8 mouse cellular contexts compared by ENCODE assay signal in the genomic region with DNA sequence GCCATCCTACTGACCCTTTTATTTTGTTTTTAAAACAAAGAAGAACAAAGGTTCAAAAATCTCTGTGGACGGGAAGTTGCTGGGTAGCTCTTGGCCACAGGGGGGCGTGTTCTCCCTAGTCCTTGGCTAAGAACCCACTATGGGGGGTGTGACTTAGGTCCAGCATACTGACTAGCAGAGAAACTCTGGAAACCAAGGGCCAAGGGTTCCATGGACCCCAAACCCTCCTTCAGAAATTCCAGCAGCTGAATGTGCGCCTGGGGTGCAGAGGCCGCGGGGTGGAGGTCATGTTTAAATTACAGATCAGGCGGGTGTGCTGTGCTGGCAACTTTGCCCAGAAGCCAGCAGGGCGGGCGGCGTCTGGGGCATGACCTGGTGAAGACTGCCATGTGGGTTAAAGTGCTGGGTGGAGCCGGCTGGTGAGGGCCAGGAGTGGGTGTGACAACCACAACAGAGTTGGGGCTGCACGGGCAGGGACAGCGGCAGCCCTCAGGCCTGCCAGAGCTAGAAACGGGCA. TPM values are rescaled to one million over a fixed set of nuclear protein-coding genes. Genes with fewer than 3 reads are reported as not detected.
A peak's percentile ranks its signal among the peaks of the same experiment; 100 is the strongest.
DNase-seq lines count a peak whose midpoint lies in the region; ATAC-seq and TF ChIP-seq lines count a peak whose summit lies in the region.
"Had no signal": no experiment of that assay in that cellular context is flagged by ENCODE, and none has a peak within 500 bp of the region (broad histone marks: within the 10 kb centered on the region; RNA-seq: fewer than 3 reads in every experiment).

No protein-coding gene starts in this region.

- 52% methylated on average over 13 of the region's 13 CpGs for WGBS in neural tube, embryonic 15.5 days
- 25% methylated on average over 13 of the region's 13 CpGs for WGBS in lung, postnatal 0 days
- WGBS in stomach, embryonic 16.5 days: 35% methylated on average over 13 of the region's 13 CpGs

- H3K27me3 ChIP-seq in neural tube, embryonic 15.5 days (replicated peaks): no peaks in the 10 kb centered on the region
- no peaks in the 10 kb centered on the region for H3K27me3 ChIP-seq in lung, postnatal 0 days (replicated peaks; ENCODE audit: insufficient read depth, low read length)
- H3K27me3 ChIP-seq in stomach, embryonic 16.5 days (ENCODE audit: control insufficient read depth, insufficient read depth, low read length): no peaks in the 10 kb centered on the region
- H3K27me3 ChIP-seq: hindbrain, embryonic 15.5 days had no signal

- TF ChIP-seq CTCF in lung, postnatal 0 days (IDR thresholded peaks at IDR 0.05): peak; percentile 74

- H3K36me3 ChIP-seq in neural tube, embryonic 15.5 days: no peaks in the 10 kb centered on the region
- H3K36me3 ChIP-seq in lung, postnatal 0 days (ENCODE audit: insufficient read depth, low read length): no peaks in the 10 kb centered on the region
- H3K36me3 ChIP-seq in stomach, embryonic 16.5 days (ENCODE audit: control insufficient read depth, insufficient read depth, low read length): no peaks in the 10 kb centered on the region
- H3K36me3 ChIP-seq: hindbrain, embryonic 15.5 days had no signal

- no peak overlapping the region for H3K27ac ChIP-seq in neural tube, embryonic 15.5 days (replicated peaks)
- no peak overlapping the region for H3K27ac ChIP-seq in lung, postnatal 0 days (ENCODE audit: low read length)
- peak overlapping the region; percentile 10; the same call in 1 of the 2 replicates for H3K27ac ChIP-seq in stomach, embryonic 16.5 days (ENCODE audit: low read length)
- H3K27ac ChIP-seq: hindbrain, embryonic 15.5 days had no signal

- no peaks in the 10 kb centered on the region for H3K9me3 ChIP-seq in neural tube, embryonic 15.5 days (replicated peaks)
- no peaks in the 10 kb centered on the region for H3K9me3 ChIP-seq in lung, postnatal 0 days (ENCODE audit: low read length)
- H3K9me3 ChIP-seq in stomach, embryonic 16.5 days (replicated peaks; ENCODE audit: control insufficient read depth, low read length): no peaks in the 10 kb centered on the region
- H3K9me3 ChIP-seq: hindbrain, embryonic 15.5 days had no signal

- TF ChIP-seq EP300 in lung, postnatal 0 days (IDR thresholded peaks at IDR 0.05): no peak

- ATAC-seq in neural tube, embryonic 15.5 days (ENCODE audit: low FRiP score): no peak
- ATAC-seq in lung, postnatal 0 days: peak; percentile 57
- ATAC-seq in stomach, embryonic 16.5 days (ENCODE audit: insufficient read depth, low FRiP score): peak; percentile 42; the same call in 1 of the 2 replicates

- no peak overlapping the region for H3K9ac ChIP-seq in neural tube, embryonic 15.5 days (replicated peaks)
- H3K9ac ChIP-seq in lung, postnatal 0 days (replicated peaks; ENCODE audit: low read depth): no peak overlapping the region
- no peak overlapping the region for H3K9ac ChIP-seq in stomach, embryonic 16.5 days (ENCODE audit: low read length)
- H3K9ac ChIP-seq: hindbrain, embryonic 15.5 days had no signal

- no peak overlapping the region for H3K4me3 ChIP-seq in neural tube, embryonic 15.5 days (replicated peaks)
- H3K4me3 ChIP-seq in lung, postnatal 0 days (ENCODE audit: low read depth, low read length): no peak overlapping the region
- H3K4me3 ChIP-seq in stomach, embryonic 16.5 days (replicated peaks; ENCODE audit: low read length): no peak overlapping the region
- H3K4me3 ChIP-seq: hindbrain, embryonic 15.5 days had no signal

- peaks cover 10% of the 10 kb centered on the region; the same call in 1 of the 2 replicates for H3K4me1 ChIP-seq in neural tube, embryonic 15.5 days
- H3K4me1 ChIP-seq in lung, postnatal 0 days (ENCODE audit: insufficient read depth, low read depth, low read length): peaks cover 4% of the 10 kb centered on the region; the same call in 1 of the 2 replicates
- peaks cover 18% of the 10 kb centered on the region for H3K4me1 ChIP-seq in stomach, embryonic 16.5 days (ENCODE audit: control insufficient read depth, insufficient read depth, low read length)
- H3K4me1 ChIP-seq: hindbrain, embryonic 15.5 days had no signal

- no peak overlapping the region for H3K4me2 ChIP-seq in neural tube, embryonic 15.5 days
- 0 out of 2 replicates have a peak overlapping the region, but pooled peaks have one; percentile 4 for H3K4me2 ChIP-seq in lung, postnatal 0 days (replicated peaks; ENCODE audit: low read depth, low read length)
- no peak overlapping the region for H3K4me2 ChIP-seq in stomach, embryonic 16.5 days (ENCODE audit: low read depth, low read length)
- H3K4me2 ChIP-seq: hindbrain, embryonic 15.5 days had no signal

- peak; percentile 44 for DNase-seq in neural tube, embryonic 10.5 days (ENCODE audit: extremely low spot score, low spot score)
- peak; percentile 56 for DNase-seq in WW6 (ENCODE audit: low read depth, low spot score)
- peak; percentile 80 for DNase-seq in embryo, embryonic 10.5 days (ENCODE audit: low spot score)
- DNase-seq in kidney, adult 9 months: peak; percentile 82
- DNase-seq in lung, postnatal 0 days (ENCODE audit: low spot score): peak; percentile 81

RNA-seq across cellular contexts. Expression of a gene that starts 29.9 kb away (rescaled TPM):
- polyA plus RNA-seq in neural tube, embryonic 15.5 days (2015; fragmentation: Nextera tagmentation; extraction: Ambion mirVana): 22.7 and 25.8 TPM in 2 replicates
- 11.6 and 11.8 TPM in 2 replicates for polyA plus RNA-seq in lung, postnatal 0 days (2015; fragmentation: Nextera tagmentation; extraction: Ambion mirVana)
- 19.7 and 23.7 TPM in 2 replicates for polyA plus RNA-seq in stomach, embryonic 16.5 days (2015; fragmentation: Nextera tagmentation; extraction: Ambion mirVana)

RNA-seq across cellular contexts. Expression of a gene that starts 41.6 kb away (rescaled TPM):
- 200 and 267 TPM in 2 replicates for polyA plus RNA-seq in neural tube, embryonic 15.5 days (2015; fragmentation: Nextera tagmentation; extraction: Ambion mirVana)
- 296 and 298 TPM in 2 replicates for polyA plus RNA-seq in lung, postnatal 0 days (2015; fragmentation: Nextera tagmentation; extraction: Ambion mirVana)
- polyA plus RNA-seq in stomach, embryonic 16.5 days (2015; fragmentation: Nextera tagmentation; extraction: Ambion mirVana): 606 and 633 TPM in 2 replicates
